Mouse (Mus musculus): ENCODE measurements around the gene Apol6.

DNA sequence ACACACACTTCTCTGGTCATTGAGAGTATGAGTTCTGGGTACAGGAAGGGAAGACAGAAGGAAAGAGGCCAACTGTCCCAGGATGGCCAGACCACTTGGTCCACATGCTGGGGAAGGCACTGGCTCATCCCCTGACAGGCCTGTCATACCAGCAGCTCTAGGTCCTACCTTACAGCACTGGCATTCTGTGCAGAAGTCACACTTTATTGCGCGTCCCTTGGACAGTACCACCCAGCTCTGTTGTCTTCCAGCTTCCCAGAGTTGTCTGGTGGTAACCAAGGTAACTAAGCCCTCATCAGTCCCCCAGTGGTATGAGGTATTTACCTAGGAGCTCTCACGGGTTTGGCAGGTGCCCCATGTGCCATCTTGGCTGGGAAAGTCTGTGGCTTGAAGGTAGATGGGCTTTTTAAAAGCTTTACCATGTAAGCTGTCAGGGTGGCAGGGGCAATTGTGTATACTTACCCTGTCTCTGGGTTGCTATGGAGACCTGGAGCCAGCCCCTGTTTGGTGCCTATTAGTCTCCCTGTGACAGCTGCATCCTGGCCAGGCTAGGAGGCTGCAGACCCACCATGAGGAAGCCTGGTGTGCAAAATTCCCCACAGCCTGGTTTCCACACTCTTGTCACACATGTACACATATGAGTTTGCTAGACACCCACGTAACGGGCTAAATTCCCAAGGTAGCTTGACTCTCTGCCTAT, 18.5 kb upstream of the Apol6 start:
- TF ChIP-seq EP300 (IDR thresholded peaks at IDR 0.05) (no peak), CTCF (IDR thresholded peaks at IDR 0.05) (no peak)
